ENCODE assay signal across 9 mouse cellular contexts in the genomic region with DNA sequence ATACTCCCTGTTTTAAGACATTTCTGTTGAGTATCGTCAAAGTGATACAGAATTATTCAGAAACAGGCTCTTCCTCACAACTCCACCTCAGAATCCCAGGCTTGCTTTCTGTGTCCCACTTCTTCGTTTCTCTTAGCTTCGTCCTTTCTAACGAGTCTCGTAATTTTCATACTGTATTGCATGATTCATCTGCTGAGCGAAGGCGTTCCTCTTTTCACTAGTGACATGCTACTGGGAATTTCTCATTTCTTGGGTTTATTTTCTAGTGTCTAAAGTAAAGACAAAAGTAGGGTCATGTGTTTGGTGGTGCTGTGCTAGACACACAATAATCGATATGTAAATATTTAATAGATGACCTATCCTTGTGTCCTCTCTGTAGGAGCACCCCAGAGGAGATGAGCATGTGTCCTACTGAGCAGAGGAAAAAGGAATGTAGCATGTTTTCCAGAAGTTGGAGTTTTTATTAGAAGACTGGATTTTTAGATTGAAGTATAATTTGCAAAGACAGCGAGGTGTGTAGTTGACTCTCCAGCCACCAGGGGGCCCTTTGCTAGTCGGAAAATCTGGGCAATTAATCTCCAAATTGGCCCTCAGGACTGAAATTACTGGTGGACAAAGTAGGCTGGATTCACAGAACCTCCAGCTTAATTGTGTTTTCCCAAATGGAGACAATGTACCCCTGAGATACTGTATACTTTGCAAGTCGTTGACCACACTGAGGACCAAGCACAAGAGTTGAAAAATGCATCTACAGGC. TPM values are rescaled to one million over a fixed set of nuclear protein-coding genes. Genes with fewer than 3 reads are reported as not detected.
DNase-seq lines count a peak whose midpoint lies in the region; ATAC-seq lines count a peak whose summit lies in the region.
"Had no signal": no experiment of that assay in that cellular context is flagged by ENCODE, and none has a peak within 500 bp of the region (broad histone marks: within the 10 kb centered on the region; RNA-seq: fewer than 3 reads in every experiment).

No protein-coding gene starts in this region.

- H3K27ac ChIP-seq in intestine, embryonic 14.5 days (ENCODE audit: low read depth): no peak overlapping the region
- no peak overlapping the region for H3K27ac ChIP-seq in intestine, embryonic 15.5 days
- no peak overlapping the region for H3K27ac ChIP-seq in limb, embryonic 11.5 days (replicated peaks; ENCODE audit: low read depth, low read length)
- H3K27ac ChIP-seq: embryonic facial prominence, embryonic 13.5 days had no signal

- no peaks in the 10 kb centered on the region for H3K9me3 ChIP-seq in intestine, embryonic 14.5 days (ENCODE audit: control insufficient read depth, low read length)
- no peaks in the 10 kb centered on the region for H3K9me3 ChIP-seq in intestine, embryonic 15.5 days
- H3K9me3 ChIP-seq in limb, embryonic 11.5 days (ENCODE audit: control insufficient read depth, low read length): no peaks in the 10 kb centered on the region
- H3K9me3 ChIP-seq: embryonic facial prominence, embryonic 13.5 days had no signal

- H3K4me1 ChIP-seq in intestine, embryonic 14.5 days (replicated peaks; ENCODE audit: control insufficient read depth, insufficient read depth, low read length): no peaks in the 10 kb centered on the region
- H3K4me1 ChIP-seq in intestine, embryonic 15.5 days (replicated peaks): no peaks in the 10 kb centered on the region
- no peaks in the 10 kb centered on the region for H3K4me1 ChIP-seq in limb, embryonic 11.5 days (ENCODE audit: control insufficient read depth, insufficient read depth, low read length)

- H3K27me3 ChIP-seq in intestine, embryonic 14.5 days (replicated peaks; ENCODE audit: control insufficient read depth, insufficient read depth, low read length): no peaks in the 10 kb centered on the region
- H3K27me3 ChIP-seq in intestine, embryonic 15.5 days (replicated peaks): no peaks in the 10 kb centered on the region
- H3K27me3 ChIP-seq in limb, embryonic 11.5 days (ENCODE audit: control insufficient read depth, insufficient read depth, low read length): no peaks in the 10 kb centered on the region
- H3K27me3 ChIP-seq: embryonic facial prominence, embryonic 13.5 days had no signal

- H3K9ac ChIP-seq in intestine, embryonic 14.5 days (ENCODE audit: low read length): no peak overlapping the region
- H3K9ac ChIP-seq in intestine, embryonic 15.5 days: no peak overlapping the region
- H3K9ac ChIP-seq in limb, embryonic 11.5 days (ENCODE audit: low read length): no peak overlapping the region
- H3K9ac ChIP-seq: embryonic facial prominence, embryonic 13.5 days had no signal

- WGBS in intestine, embryonic 14.5 days: 80% methylated on average over 11 of the region's 11 CpGs
- 82% methylated on average over 11 of the region's 11 CpGs for WGBS in intestine, embryonic 15.5 days
- WGBS in limb, embryonic 11.5 days: 79% methylated on average over 11 of the region's 11 CpGs

- no peak for ATAC-seq in intestine, embryonic 14.5 days (replicated peaks; ENCODE audit: low FRiP score, low TSS enrichment, low read depth)
- no peak for ATAC-seq in intestine, embryonic 15.5 days
- no peak for ATAC-seq in limb, embryonic 11.5 days (ENCODE audit: insufficient number of reproducible peaks, low FRiP score, low TSS enrichment, low read depth)

- peak; percentile 68 for DNase-seq in intestine, embryonic 14.5 days (ENCODE audit: low spot score)
- DNase-seq in 416B (ENCODE audit: low read depth) (peak; percentile 45), ES-CJ7 (ENCODE audit: low read depth, low spot score) (peak; percentile 12)
- DNase-seq in cerebellum, adult 9-10 months: peak; percentile 73
- DNase-seq in limb, embryonic 11.5 days (ENCODE audit: low spot score): peak; percentile 55
- peak; percentile 77 for DNase-seq in thymus, postnatal 4 days
- DNase-seq in frontal cortex, adult 2 months (ENCODE audit: extremely low spot score in 1 of 2, low spot score in 1 of 2): no peak

- no peak overlapping the region for H3K4me2 ChIP-seq in intestine, embryonic 14.5 days (ENCODE audit: low read length)
- H3K4me2 ChIP-seq in intestine, embryonic 15.5 days (replicated peaks): no peak overlapping the region
- H3K4me2 ChIP-seq in limb, embryonic 11.5 days (ENCODE audit: low read depth, severe bottlenecking): no peak overlapping the region
- H3K4me2 ChIP-seq: embryonic facial prominence, embryonic 13.5 days had no signal

- no peak overlapping the region for H3K4me3 ChIP-seq in intestine, embryonic 14.5 days (ENCODE audit: low read depth, low read length)
- H3K4me3 ChIP-seq in intestine, embryonic 15.5 days (replicated peaks): no peak overlapping the region
- H3K4me3 ChIP-seq in limb, embryonic 11.5 days (ENCODE audit: low read depth, low read length): no peak overlapping the region
- H3K4me3 ChIP-seq: embryonic facial prominence, embryonic 13.5 days had no signal

- H3K36me3 ChIP-seq in intestine, embryonic 14.5 days (ENCODE audit: control insufficient read depth, insufficient read depth, low read length): no peaks in the 10 kb centered on the region
- no peaks in the 10 kb centered on the region for H3K36me3 ChIP-seq in intestine, embryonic 15.5 days
- H3K36me3 ChIP-seq in limb, embryonic 11.5 days (ENCODE audit: control insufficient read depth, insufficient read depth, low read length): no peaks in the 10 kb centered on the region
- H3K36me3 ChIP-seq: embryonic facial prominence, embryonic 13.5 days had no signal

RNA-seq across cellular contexts. Expression of a gene that starts 11.9 kb away (rescaled TPM):
- polyA plus RNA-seq in intestine, embryonic 14.5 days (2014; fragmentation: Nextera tagmentation; extraction: Ambion mirVana): 111 and 118 TPM in 2 replicates
- polyA plus RNA-seq in intestine, embryonic 15.5 days (2015; fragmentation: Nextera tagmentation; extraction: Ambion mirVana): 105 and 111 TPM in 2 replicates
- 62.1 and 64.9 TPM in 2 replicates for polyA plus RNA-seq in limb, embryonic 11.5 days (2014; fragmentation: Nextera tagmentation; extraction: Ambion mirVana)
- polyA plus RNA-seq in frontal cortex, adult 2 months (2012; rRNA removed): 108 and 118 TPM in 2 replicates

Comparison
In these comparisons a context has a peak if more than half of its experiments do, and no peak if none do; other contexts are left out.
1. DNase-seq: peak in intestine, embryonic 14.5 days (single experiment), 416B (single experiment), ES-CJ7 (single experiment), cerebellum, adult 9-10 months (single experiment), limb, embryonic 11.5 days (single experiment) and thymus, postnatal 4 days (single experiment); none in frontal cortex, adult 2 months (0 of 2).